24 mouse cellular contexts compared by ENCODE assay signal in the genomic region with DNA sequence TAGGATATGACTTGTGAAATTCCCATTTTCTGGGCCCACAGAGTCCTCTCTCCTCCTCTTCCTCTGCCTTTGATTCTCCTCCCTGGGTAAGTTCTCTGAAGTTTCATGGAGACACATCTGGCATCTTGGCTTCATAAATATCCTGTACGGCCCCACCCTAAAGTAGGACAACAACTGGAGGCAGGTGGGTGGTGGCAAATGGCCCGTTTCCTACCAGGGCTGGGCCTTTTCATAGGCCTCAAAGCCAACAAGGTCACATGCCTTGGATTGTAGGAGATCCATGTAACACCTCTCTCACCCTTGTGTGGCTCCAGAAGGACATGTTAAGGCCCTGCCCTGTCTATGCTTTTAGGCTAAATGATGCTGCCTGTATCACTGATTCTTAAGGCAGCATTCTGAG. TPM values are rescaled to one million over a fixed set of nuclear protein-coding genes. Genes with fewer than 3 reads are reported as not detected.
A peak's percentile ranks its signal among the peaks of the same experiment; 100 is the strongest.
DNase-seq lines count a peak whose midpoint lies in the region; TF ChIP-seq lines count a peak whose summit lies in the region.
"Had no signal": no experiment of that assay in that cellular context is flagged by ENCODE, and none has a peak within 500 bp of the region (broad histone marks: within the 10 kb centered on the region; RNA-seq: fewer than 3 reads in every experiment).

No protein-coding gene starts in this region.

- TF ChIP-seq CTCF in gastrocnemius, adult 2 months (IDR thresholded peaks at IDR 0.05) = no peak
- no peak for TF ChIP-seq CTCF in layer of hippocampus, adult 2 months (conservative IDR thresholded peaks at IDR 0.05)

- H3K4me3 ChIP-seq in gastrocnemius, adult 2 months = no peak overlapping the region
- no peak overlapping the region for H3K4me3 ChIP-seq in layer of hippocampus, adult 2 months
- H3K4me3 ChIP-seq: forebrain, embryonic 12.5 days; forebrain, embryonic 15.5 days; heart, embryonic 12.5 days; heart, embryonic 15.5 days; hindbrain, embryonic 15.5 days had no signal

- peak overlapping the region; percentile 88 for H3K27ac ChIP-seq in gastrocnemius, adult 2 months
- H3K27ac ChIP-seq in layer of hippocampus, adult 2 months = peak overlapping the region; percentile 88
- H3K27ac ChIP-seq: forebrain, embryonic 12.5 days; heart, embryonic 15.5 days had no signal

- intact Hi-C loops in gastrocnemius, adult 2 months (cut with DNase I) = no loop called here

- DNase-seq in cerebellum, adult 9-10 months = peak; percentile 11
- DNase-seq in cerebellum, adult 11-12 months = no peak
- DNase-seq in gastrocnemius, adult 2 months = peak; percentile 15
- DNase-seq in gastrocnemius, adult 8-10 months (ENCODE audit: low spot score in 2 of 2) = no peak
- DNase-seq in layer of hippocampus, adult 2 months (ENCODE audit: low spot score in 2 of 2) = no peak
- DNase-seq in layer of hippocampus, postnatal 14 days (ENCODE audit: low spot score in 2 of 2) = no peak
- peak; percentile 13 for DNase-seq in ES-CJ7 (ENCODE audit: low read depth, low spot score)
- no peak for DNase-seq in frontal cortex, postnatal 10 days (ENCODE audit: low spot score in 2 of 2)
- DNase-seq: adrenal gland, adult 8-10 months; adrenal gland, postnatal 25 days; cerebellum, adult 18-20 months; cerebellum, postnatal 14 days; gastrocnemius, postnatal 25 days; heart, adult 18-20 months; heart, postnatal 10 days; heart, postnatal 36 days; kidney, adult 18-20 months had no signal

RNA-seq across cellular contexts. Expression of a gene that starts 7.0 kb away (rescaled TPM):
- total RNA-seq in gastrocnemius, adult 2 months (2021) = 10 to 100 TPM; 21.9 to 23.1 TPM
- 10 to 100 TPM; 26.2 to 31.9 (median 29.0) TPM for total RNA-seq in gastrocnemius, adult 8-10 months (2022)
- 100 to 1,000 TPM; 188 to 202 TPM for total RNA-seq in layer of hippocampus, adult 2 months (2021)
- 100 to 1,000 TPM; 173 TPM for total RNA-seq in layer of hippocampus, postnatal 14 days (2021)

RNA-seq across cellular contexts. Expression of a gene that starts 43.5 kb away (rescaled TPM):
- total RNA-seq in gastrocnemius, adult 2 months (2021) = not detected
- not detected for total RNA-seq in gastrocnemius, adult 8-10 months (2022)
- not detected for total RNA-seq in layer of hippocampus, adult 2 months (2021)
- not detected for total RNA-seq in layer of hippocampus, postnatal 14 days (2021)
- total RNA-seq: adrenal gland, adult 8-10 months; adrenal gland, postnatal 25 days; gastrocnemius, adult 18-20 months; gastrocnemius, postnatal 25 days; heart, adult 18-20 months; heart, postnatal 10 days; heart, postnatal 36 days had no signal

RNA-seq across cellular contexts. Expression of a gene that starts 59.9 kb away (rescaled TPM):
- total RNA-seq in gastrocnemius, adult 2 months (2021) = not detected
- total RNA-seq in gastrocnemius, adult 8-10 months (2022) = not detected
- total RNA-seq in layer of hippocampus, adult 2 months (2021) = not detected
- not detected for total RNA-seq in layer of hippocampus, postnatal 14 days (2021)
- total RNA-seq: adrenal gland, adult 8-10 months; adrenal gland, postnatal 25 days; G1E; gastrocnemius, adult 18-20 months; gastrocnemius, postnatal 25 days; heart, adult 18-20 months; heart, postnatal 10 days; heart, postnatal 36 days had no signal

Comparison
In these comparisons a context has a peak if more than half of its experiments do, and no peak if none do; other contexts are left out.
1. DNase-seq: peak in cerebellum, adult 9-10 months (single experiment), gastrocnemius, adult 2 months (single experiment) and ES-CJ7 (single experiment); none in cerebellum, adult 11-12 months (single experiment), gastrocnemius, adult 8-10 months (0 of 2), layer of hippocampus, adult 2 months (0 of 2), layer of hippocampus, postnatal 14 days (0 of 2) and frontal cortex, postnatal 10 days (0 of 2).
2. RNA of a gene that starts 7.0 kb away (total RNA-seq): 188 to 202 TPM in layer of hippocampus, adult 2 months and 173 TPM in layer of hippocampus, postnatal 14 days; 26.2 to 31.9 TPM in gastrocnemius, adult 8-10 months and 21.9 to 23.1 TPM in gastrocnemius, adult 2 months; every median in the first group is over 4 times any median in the second.